Mouse (Mus musculus) liver, adult 2 months (tissue): ENCODE results near the gene Prmt9.

Source experiments
- CTCF ChIP-seq: fragments of 200-500 bp; IDR thresholded peaks from 2 replicates; pipeline ENCODE4 v1.5.1; 2011; ENCODE audit warnings: low read depth, low read length, control low read depth
- POLR2A ChIP-seq: fragments of 200-500 bp; IDR thresholded peaks from 2 replicates; pipeline ENCODE4 v1.6.1; 2011; ENCODE audit warnings: low read length, control low read depth; ENCODE audit not compliant: insufficient read depth; ENCODE audit errors: extremely low read depth

DNA sequence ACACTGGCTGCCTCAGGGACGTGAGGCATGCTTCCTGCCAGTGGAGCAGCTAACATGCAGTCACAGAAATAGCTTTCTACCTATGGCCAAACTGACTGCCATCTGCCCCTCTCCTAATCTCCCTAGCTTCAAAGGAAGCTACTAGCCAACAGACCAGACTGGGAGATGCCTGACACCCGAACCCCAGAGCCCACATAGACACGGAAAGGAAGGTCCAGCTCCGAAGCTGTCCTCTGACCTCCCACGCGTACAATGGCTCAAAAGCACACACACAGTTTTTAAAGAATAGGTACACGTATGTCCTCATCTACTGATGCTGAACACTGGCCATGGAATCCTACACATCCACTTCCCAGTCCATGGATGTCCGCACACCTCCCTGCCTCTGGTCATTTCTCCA lies 33.4 kb upstream of the Prmt9 start:
- no peak for TF ChIP-seq POLR2A
- no peak for TF ChIP-seq CTCF
